Mouse (Mus musculus): ENCODE results near the gene Macf1. TPM values are rescaled to one million over a fixed set of nuclear protein-coding genes. Genes with fewer than 3 reads are reported as not detected.
"Not testable (repeated sequence)": the region's sequence is repeated elsewhere in the genome, so short reads cannot be mapped to it uniquely, and the experiment has no call there.

Gene Macf1
- polyA plus RNA-seq, 1 experiment from 2014 or later, result 37.1 TPM

- Histone ChIP-seq H3K9me3 (ENCODE audit: low read length) (no peaks in the 10 kb centered on the region), H3K27ac (ENCODE audit: low read length) (no peak overlapping the region), H3K4me2 (replicated peaks; ENCODE audit: low read depth, low read length) (no peak overlapping the region), H3K4me3 (ENCODE audit: low read length) (no peak overlapping the region), H3K4me1 (ENCODE audit: insufficient read depth, low read length) (no peaks in the 10 kb centered on the region), H3K27me3 (ENCODE audit: insufficient read depth, low read length) (peaks cover 3% of the 10 kb centered on the region), H3K9ac (replicated peaks; ENCODE audit: low read length) (no peak overlapping the region), H3K36me3 (ENCODE audit: insufficient read depth, low read length) (no peaks in the 10 kb centered on the region)
- ATAC-seq (ENCODE audit: low FRiP score, low TSS enrichment), result no peak
- 62% methylated on average over 3 of the region's 3 CpGs for WGBS
Observed at GRCm38 (mm10) chr4:123327630-123328029, 356.5 kb downstream of the Macf1 start.

DNA sequence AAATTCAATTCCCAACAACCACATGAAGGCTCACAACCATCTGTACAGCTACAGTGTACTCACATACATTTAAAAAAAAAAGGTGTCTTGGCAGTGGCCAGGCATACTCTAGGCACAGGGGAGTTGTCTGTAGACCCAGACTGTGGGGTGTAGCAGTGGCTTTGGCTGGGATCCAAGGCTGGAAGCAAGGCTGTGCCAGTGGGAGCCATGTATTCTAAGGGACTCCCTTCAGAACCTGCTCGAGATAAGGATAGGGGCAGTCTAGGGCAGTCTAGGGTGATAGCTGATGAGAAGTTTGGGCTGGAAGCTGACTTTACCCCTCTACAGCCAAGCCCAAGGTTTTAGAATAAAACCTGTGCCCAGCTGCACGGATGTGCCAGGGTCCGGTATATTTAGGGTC is 358.1 kb downstream of the Macf1 start:
- no peak overlapping the region for H3K9ac ChIP-seq (replicated peaks; ENCODE audit: low read length)
- 70% methylated on average over 3 of the region's 3 CpGs for WGBS
- no peak overlapping the region for H3K4me2 ChIP-seq (replicated peaks; ENCODE audit: low read depth, low read length)
- no peak overlapping the region for H3K4me3 ChIP-seq (ENCODE audit: low read length)
- H3K4me1 ChIP-seq (ENCODE audit: insufficient read depth, low read length), result no peaks in the 10 kb centered on the region
- no peak for ATAC-seq (ENCODE audit: low FRiP score, low TSS enrichment)
- H3K36me3 ChIP-seq (ENCODE audit: insufficient read depth, low read length), result no peaks in the 10 kb centered on the region
- H3K9me3 ChIP-seq (ENCODE audit: low read length), result no peaks in the 10 kb centered on the region
- H3K27ac ChIP-seq (ENCODE audit: low read length), result no peak overlapping the region
- peaks cover 6% of the 10 kb centered on the region for H3K27me3 ChIP-seq (ENCODE audit: insufficient read depth, low read length)

GRCm38 (mm10) chr4:123323534-123323933 is 360.6 kb downstream of the Macf1 start, which contains the start of gene Oxct2a:
Oxct2a (minus strand) TSS chr4:123323634.
- H3K9me3 ChIP-seq (ENCODE audit: low read length), result no peaks in the 10 kb centered on the region
- H3K27ac ChIP-seq (ENCODE audit: low read length), result no peak within 1 kb of the TSS
- H3K36me3 ChIP-seq (ENCODE audit: insufficient read depth, low read length), result no peaks in the 10 kb centered on the region
- H3K4me3 ChIP-seq (ENCODE audit: low read length), result peak within 1 kb of the TSS; percentile 32
- H3K27me3 ChIP-seq (ENCODE audit: insufficient read depth, low read length), result peaks cover 6% of the 10 kb centered on the region
- no peak within 1 kb of the TSS for H3K9ac ChIP-seq (replicated peaks; ENCODE audit: low read length)
- H3K4me1 ChIP-seq (ENCODE audit: insufficient read depth, low read length), result no peaks in the 10 kb centered on the region
- peak within 1 kb of the TSS; percentile 54 for H3K4me2 ChIP-seq (replicated peaks; ENCODE audit: low read depth, low read length)
- WGBS, result 16% methylated on average over 13 of the region's 13 CpGs
- ATAC-seq (ENCODE audit: low FRiP score, low TSS enrichment), result peak; percentile 50; the same call in 1 of the 2 replicates

DNA sequence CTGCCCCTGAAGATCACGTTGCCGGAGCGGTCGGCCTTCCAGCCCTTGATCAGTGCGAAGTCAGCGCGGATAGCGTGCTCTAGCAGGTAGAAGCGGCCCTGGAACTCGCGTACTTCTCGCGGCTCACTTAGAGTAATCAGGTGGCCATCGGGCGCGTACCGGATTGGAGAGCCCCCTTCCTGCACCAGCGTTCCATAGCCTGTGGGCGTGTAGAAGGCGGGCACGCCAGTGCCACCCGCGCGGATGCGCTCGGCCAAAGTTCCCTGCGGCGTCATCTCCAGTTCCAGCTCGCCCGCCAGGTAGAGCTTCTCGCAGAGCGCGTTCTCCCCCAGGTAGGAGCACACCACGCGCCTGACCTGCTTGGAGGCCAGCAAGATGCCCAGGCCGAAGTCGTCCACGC is 361.2 kb downstream of the Macf1 start:
- 13% methylated on average over 25 of the region's 38 CpGs for WGBS
- H3K36me3 ChIP-seq (ENCODE audit: insufficient read depth, low read length); H3K27ac ChIP-seq (ENCODE audit: low read length); H3K27me3 ChIP-seq (ENCODE audit: insufficient read depth, low read length); H3K4me1 ChIP-seq (ENCODE audit: insufficient read depth, low read length); H3K9me3 ChIP-seq (ENCODE audit: low read length); H3K9ac ChIP-seq (replicated peaks; ENCODE audit: low read length): not testable (repeated sequence)
- Histone ChIP-seq H3K4me3 (ENCODE audit: low read length) (peak overlapping the region; percentile 32), H3K4me2 (replicated peaks; ENCODE audit: low read depth, low read length) (peak overlapping the region; percentile 54)
- ATAC-seq (ENCODE audit: low FRiP score, low TSS enrichment), result peak; percentile 62; the same call in 1 of the 2 replicates

- Histone ChIP-seq H3K4me2 (replicated peaks; ENCODE audit: low read depth, low read length) (no peak overlapping the region), H3K36me3 (ENCODE audit: insufficient read depth, low read length) (no peaks in the 10 kb centered on the region), H3K27ac (ENCODE audit: low read length) (no peak overlapping the region), H3K4me1 (ENCODE audit: insufficient read depth, low read length) (no peaks in the 10 kb centered on the region), H3K27me3 (ENCODE audit: insufficient read depth, low read length) (no peaks in the 10 kb centered on the region), H3K4me3 (ENCODE audit: low read length) (no peak overlapping the region), H3K9me3 (ENCODE audit: low read length) (no peaks in the 10 kb centered on the region), H3K9ac (replicated peaks; ENCODE audit: low read length) (no peak overlapping the region)
- ATAC-seq (ENCODE audit: low FRiP score, low TSS enrichment), result no peak
- WGBS, result 82% methylated on average over 3 of the region's 3 CpGs
Observed at GRCm38 (mm10) chr4:123314497-123314896, 369.7 kb downstream of the Macf1 start.

GRCm38 (mm10) chr4:123313010-123313409 is 371.1 kb downstream of the Macf1 start:
- H3K36me3 ChIP-seq (ENCODE audit: insufficient read depth, low read length), result no peaks in the 10 kb centered on the region
- H3K9me3 ChIP-seq (ENCODE audit: low read length), result no peaks in the 10 kb centered on the region
- peak; percentile 26; the same call in 1 of the 2 replicates for ATAC-seq (ENCODE audit: low FRiP score, low TSS enrichment)
- H3K27me3 ChIP-seq (ENCODE audit: insufficient read depth, low read length), result no peaks in the 10 kb centered on the region
- no peaks in the 10 kb centered on the region for H3K4me1 ChIP-seq (ENCODE audit: insufficient read depth, low read length)
- H3K9ac ChIP-seq (replicated peaks; ENCODE audit: low read length), result no peak overlapping the region
- H3K4me3 ChIP-seq (ENCODE audit: low read length), result no peak overlapping the region
- 73% methylated on average over 6 of the region's 6 CpGs for WGBS
- no peak overlapping the region for H3K4me2 ChIP-seq (replicated peaks; ENCODE audit: low read depth, low read length)
- H3K27ac ChIP-seq (ENCODE audit: low read length), result no peak overlapping the region

DNA sequence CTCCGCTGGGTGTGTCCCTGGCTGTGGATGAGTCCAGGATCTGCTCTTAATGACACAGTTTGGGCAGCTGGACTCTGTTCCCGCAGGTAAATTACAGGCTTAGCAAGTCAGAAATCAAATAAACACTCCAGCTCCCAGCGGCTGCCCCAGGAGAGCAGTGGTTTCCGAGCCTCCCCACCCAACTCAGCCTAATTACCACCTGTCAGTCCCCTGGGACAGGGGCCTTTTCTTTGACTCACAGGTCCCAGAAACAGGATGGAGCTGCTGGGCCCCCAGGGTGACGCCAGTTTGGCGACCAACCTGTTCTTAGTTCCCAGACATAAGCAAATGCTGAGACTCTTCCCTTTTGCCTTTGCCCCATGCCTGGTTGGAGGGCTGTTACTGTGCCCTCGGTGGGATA is 372.3 kb downstream of the Macf1 start:
- no peak for ATAC-seq (ENCODE audit: low FRiP score, low TSS enrichment)
- 83% methylated on average over 7 of the region's 7 CpGs for WGBS
- Histone ChIP-seq H3K9me3 (ENCODE audit: low read length) (no peaks in the 10 kb centered on the region), H3K27ac (ENCODE audit: low read length) (no peak overlapping the region), H3K27me3 (ENCODE audit: insufficient read depth, low read length) (no peaks in the 10 kb centered on the region), H3K4me3 (ENCODE audit: low read length) (no peak overlapping the region), H3K4me2 (replicated peaks; ENCODE audit: low read depth, low read length) (no peak overlapping the region), H3K4me1 (ENCODE audit: insufficient read depth, low read length) (no peaks in the 10 kb centered on the region), H3K9ac (replicated peaks; ENCODE audit: low read length) (no peak overlapping the region), H3K36me3 (ENCODE audit: insufficient read depth, low read length) (no peaks in the 10 kb centered on the region)

DNA sequence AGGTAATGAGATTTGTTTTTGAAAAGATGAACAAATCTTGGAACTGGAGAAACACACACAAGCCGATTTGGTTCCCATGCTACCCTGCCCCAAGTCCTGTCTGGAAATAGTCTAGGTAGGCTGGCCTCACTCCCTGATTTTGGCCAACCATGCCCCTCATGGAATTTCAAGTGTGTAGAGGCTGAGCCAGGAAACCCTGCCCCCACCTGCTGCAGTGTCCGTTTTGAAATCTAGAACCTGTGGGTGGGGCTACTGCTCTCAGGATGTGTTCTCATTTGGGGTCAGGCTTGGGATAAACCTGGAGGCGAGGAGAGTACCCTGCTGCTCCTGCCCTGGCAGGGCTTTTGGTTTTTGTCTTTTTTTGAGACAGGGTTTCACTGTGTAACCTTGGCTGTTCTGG is 375.9 kb downstream of the Macf1 start:
- no peaks in the 10 kb centered on the region for H3K27me3 ChIP-seq (ENCODE audit: insufficient read depth, low read length)
- ATAC-seq (ENCODE audit: low FRiP score, low TSS enrichment), result no peak
- no peak overlapping the region for H3K4me3 ChIP-seq (ENCODE audit: low read length)
- no peaks in the 10 kb centered on the region for H3K4me1 ChIP-seq (ENCODE audit: insufficient read depth, low read length)
- WGBS, result 43% methylated on average over 3 of the region's 3 CpGs
- peaks cover 10% of the 10 kb centered on the region for H3K36me3 ChIP-seq (ENCODE audit: insufficient read depth, low read length)
- no peak overlapping the region for H3K4me2 ChIP-seq (replicated peaks; ENCODE audit: low read depth, low read length)
- no peak overlapping the region for H3K9ac ChIP-seq (replicated peaks; ENCODE audit: low read length)
- H3K9me3 ChIP-seq (ENCODE audit: low read length), result no peaks in the 10 kb centered on the region
- H3K27ac ChIP-seq (ENCODE audit: low read length), result no peak overlapping the region

- Histone ChIP-seq H3K4me3 (ENCODE audit: low read length) (no peak overlapping the region), H3K27me3 (ENCODE audit: insufficient read depth, low read length) (no peaks in the 10 kb centered on the region), H3K4me2 (replicated peaks; ENCODE audit: low read depth, low read length) (no peak overlapping the region), H3K4me1 (ENCODE audit: insufficient read depth, low read length) (no peaks in the 10 kb centered on the region), H3K36me3 (ENCODE audit: insufficient read depth, low read length) (peaks cover 23% of the 10 kb centered on the region), H3K27ac (ENCODE audit: low read length) (no peak overlapping the region), H3K9ac (replicated peaks; ENCODE audit: low read length) (no peak overlapping the region), H3K9me3 (ENCODE audit: low read length) (no peaks in the 10 kb centered on the region)
- no peak for ATAC-seq (ENCODE audit: low FRiP score, low TSS enrichment)
- 84% methylated on average over 10 of the region's 10 CpGs for WGBS
Observed at GRCm38 (mm10) chr4:123306999-123307398, 377.2 kb downstream of the Macf1 start.

GRCm38 (mm10) chr4:123305789-123306188 is 378.4 kb downstream of the Macf1 start:
- 32% methylated on average over 3 of the region's 3 CpGs for WGBS
- ATAC-seq (ENCODE audit: low FRiP score, low TSS enrichment), result peak; percentile 60
- H3K4me2 ChIP-seq (replicated peaks; ENCODE audit: low read depth, low read length), result no peak overlapping the region
- no peak overlapping the region for H3K9ac ChIP-seq (replicated peaks; ENCODE audit: low read length)
- H3K9me3 ChIP-seq (ENCODE audit: low read length), result no peaks in the 10 kb centered on the region
- no peak overlapping the region for H3K4me3 ChIP-seq (ENCODE audit: low read length)
- H3K27me3 ChIP-seq (ENCODE audit: insufficient read depth, low read length), result no peaks in the 10 kb centered on the region
- H3K27ac ChIP-seq (ENCODE audit: low read length), result no peak overlapping the region
- no peaks in the 10 kb centered on the region for H3K4me1 ChIP-seq (ENCODE audit: insufficient read depth, low read length)
- H3K36me3 ChIP-seq (ENCODE audit: insufficient read depth, low read length), result peaks cover 33% of the 10 kb centered on the region

All from kidney, embryonic 16.5 days (tissue).